Mouse (Mus musculus) lung, postnatal 36 days (tissue): ENCODE results near the gene Gm5737.

Source experiments
- DNase-seq: peaks from one replicate; pipeline ENCODE4 v3.0.0; 2022; ENCODE audit warnings: mixed read lengths

Gm5737 gene

DNA sequence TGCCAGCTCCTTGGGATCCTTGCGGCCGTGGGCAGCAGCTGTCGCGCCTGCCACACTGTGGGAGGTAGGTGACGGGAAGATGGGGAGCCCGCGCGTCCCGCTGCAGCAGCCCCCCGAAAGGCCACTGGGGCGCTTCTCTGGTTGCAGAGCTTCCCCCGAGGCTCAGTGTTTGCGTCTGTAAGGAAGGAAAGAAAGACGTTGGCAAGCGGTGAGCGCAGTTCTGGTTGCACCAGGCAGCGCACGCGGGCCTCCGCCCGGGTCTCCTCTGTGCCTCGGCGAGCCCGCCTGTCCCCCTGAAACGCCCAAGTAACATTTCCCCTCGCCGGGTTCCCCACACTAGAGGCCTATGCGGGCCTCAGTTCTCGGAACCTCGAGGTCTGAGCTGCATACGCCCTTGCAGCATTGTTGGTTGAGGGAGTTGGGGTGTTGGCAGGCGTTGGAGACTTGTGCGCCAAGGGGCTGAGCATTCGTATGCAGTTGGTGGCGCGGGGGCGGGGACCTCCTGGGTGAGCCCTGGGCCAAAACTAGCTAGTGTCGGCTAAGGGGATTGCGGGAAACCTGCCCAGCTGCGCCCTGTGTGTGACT, 31.0 kb downstream of the Gm5737 start:
- peak; percentile 90 for DNase-seq

DNA sequence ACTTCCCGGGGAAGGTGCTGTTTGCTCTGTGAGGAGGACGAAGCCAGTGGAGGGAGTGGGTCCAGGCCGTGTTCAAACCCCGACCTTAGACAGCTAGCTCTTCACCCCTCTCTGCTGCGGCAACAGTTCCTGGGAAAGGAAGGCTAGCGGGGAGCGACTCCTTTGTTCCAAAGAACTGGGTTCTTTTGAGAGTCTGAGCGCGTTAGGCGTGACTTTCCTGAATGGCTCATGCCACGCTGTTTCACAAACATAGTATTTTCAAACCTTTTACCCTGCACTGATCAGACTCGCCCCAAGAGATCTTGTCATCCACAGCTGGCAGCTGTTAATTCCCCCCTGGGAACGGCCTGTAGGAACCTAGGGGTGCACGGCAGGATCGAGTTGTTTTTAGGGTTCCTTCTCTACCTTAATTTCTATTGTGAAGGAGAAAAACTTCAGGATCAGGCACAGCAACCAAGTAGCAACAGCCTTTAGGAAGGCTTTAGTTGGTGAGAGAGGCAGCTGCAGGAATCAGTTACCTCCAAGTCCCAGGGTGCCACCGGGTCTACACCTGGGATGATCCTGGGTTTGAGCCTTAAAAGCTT, 31.8 kb downstream of the Gm5737 start:
- no peak for DNase-seq

DNA sequence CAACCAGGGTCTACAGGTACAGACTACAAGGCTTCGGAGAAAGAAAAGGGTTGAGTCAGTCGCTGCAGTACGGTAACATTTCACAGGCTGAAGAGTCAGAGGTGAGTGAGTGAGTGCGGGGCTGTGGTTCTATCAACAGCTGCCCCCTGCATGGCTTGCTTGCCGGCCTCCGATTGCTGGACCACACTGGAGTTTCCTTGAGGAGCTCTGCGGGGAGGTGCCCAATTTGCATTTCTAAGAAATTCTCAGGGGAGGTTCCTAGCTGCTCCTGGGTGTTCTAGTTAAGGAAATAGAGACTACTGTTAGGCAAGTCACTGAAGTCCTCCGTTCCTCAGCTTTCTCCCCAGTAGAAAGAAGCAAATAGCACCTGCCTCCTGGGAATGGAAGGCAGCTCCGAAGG, 32.5 kb downstream of the Gm5737 start:
- no peak for DNase-seq

DNA sequence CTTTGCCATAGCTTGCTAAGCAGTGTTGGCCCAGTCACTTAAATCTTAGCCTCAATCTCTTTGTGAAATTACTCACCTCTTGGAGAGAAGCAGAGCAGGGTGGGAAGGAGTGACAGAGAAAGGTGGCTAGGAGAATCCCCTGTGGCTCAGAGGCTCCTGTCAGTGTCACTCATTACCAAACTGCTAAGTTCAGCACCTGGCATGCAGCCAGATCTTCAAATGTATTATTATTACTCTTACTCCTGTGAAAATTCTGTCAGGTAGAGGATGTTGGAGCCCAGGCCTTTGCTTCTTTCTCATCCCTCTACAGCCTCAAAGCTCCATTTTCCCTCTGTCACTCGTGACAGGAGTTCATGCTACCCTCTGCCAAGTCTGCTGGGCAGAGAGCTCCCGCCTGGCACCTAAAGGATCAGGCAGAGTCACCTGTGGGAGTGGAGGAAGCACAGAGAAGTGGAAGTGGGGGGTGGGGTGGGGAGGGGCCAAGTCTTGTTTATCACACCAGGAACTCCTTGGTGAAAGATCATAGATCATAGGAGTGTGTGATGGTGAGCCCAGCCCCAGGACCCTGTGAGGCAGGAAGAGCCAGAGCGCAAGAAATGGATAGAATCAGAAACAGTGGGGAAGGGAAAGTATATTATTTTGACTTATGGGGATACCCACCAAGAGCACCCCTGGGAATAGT, 36.8 kb downstream of the Gm5737 start:
- DNase-seq: no peak

DNA sequence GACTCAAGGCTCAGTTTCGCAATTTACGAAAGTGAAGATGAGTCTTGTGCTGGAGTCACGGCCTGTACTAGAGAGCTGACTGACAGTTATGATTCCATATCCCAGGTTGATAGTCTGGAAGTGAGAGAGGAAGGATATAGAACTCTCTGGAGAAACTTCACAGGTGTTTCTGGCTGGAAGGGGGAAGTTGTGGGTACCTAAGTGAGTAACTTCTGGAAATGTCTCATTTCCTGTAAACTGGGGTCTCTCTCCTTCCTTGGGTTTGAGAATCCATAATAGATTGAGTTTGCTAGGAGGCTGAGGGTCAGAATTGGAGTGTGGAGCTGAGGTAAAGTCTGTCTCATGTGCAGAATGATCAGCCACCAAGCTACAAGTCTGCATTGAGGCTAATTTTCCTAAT, 38.0 kb downstream of the Gm5737 start:
- DNase-seq: no peak

DNA sequence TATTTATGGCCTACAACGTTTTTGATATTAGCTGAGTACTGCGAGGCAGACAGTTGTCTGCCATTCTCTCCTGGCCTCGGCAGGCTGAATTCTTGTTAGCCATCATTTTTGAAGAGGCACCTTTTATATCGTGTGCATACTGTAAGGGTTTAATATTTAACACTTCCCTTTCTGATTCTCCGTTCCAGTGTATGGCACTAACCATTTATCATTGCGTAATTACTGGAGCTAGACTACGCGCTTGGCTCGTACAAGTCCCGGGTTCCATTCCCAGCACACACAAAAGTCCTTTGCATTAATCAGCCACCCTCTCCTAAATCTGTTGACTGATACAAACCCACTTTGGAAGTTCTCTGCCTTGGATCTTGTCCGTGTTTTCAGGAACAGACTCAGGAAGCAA, 47.7 kb downstream of the Gm5737 start:
- no peak for DNase-seq

DNA sequence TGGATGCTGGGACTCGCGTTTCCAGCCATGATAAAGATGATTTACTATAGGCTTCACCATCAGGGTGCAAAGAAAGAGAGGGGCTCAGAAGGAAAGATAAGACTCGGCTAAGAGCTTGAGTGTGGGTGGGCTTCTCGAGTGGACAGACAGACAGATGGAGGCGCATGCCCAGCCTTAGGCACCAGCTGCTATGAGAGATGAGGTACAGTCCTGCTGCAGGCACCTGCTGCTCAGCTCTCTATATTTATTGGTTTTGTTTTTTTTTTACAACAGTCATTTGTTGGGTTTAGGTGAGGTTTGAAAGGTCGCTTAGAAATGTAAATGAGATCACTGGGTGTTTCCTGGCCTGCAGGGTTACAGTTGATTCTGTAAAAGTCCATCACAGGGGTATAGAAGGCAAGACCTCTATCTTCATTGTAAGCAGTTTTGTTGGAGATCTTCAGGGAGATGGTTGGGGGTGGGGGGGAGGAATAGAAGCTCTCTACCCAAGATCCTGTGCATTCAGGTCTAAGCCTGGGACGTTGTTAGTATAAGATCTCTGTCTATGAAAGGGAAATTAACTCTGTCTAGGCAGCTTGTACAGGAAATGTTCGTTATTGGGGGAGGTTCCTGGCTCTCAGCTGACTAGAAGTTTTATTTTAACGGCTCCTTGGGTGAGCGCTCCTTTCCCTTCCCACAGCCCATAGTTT, 48.8 kb downstream of the Gm5737 start:
- DNase-seq: no peak

DNA sequence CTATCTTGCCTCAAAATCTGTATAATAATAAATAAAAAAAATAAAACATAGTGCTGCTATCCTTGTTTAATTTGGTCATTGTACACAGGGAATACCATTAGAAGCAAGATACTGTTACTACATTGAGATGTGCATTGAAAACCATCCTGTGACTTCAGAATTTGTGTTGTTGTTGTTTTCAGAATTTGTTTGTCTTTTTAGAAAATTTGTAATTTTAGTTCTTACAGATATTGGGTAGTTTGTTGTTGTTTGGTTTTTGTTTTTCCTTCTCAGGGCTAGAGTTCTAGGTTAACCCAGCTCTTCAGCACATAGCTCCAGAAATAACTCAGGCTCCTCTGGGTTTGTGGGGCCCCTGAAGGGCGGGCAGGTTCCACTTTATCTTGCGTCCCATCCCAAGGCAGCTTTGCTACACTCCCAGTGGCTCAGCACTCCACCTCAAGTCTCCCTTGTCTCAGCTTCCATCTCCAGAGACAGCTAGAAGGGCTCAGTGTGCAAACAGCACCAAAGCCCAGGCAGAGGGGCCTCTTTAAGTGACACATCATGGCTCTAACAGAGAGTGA, 49.4 kb downstream of the Gm5737 start:
- no peak for DNase-seq

DNA sequence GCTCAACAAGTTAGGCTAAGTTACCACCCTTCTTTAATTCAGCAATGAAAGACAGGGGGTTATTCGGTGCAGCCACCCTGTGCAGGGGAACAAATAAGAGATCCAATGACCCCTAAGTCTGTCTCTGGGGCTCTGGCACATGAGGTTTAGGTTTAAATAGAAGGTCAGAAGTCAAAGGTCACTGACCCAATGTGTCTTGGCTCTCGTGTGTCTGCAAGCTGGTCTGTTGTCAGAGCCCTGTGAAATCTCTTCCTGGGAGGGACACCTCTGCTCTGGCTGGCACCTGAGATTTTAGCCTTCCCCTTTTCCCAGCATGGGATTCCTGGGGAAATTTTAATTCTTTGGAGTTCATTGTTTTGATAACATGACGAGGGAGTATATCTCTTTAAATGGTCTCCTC, 50.0 kb downstream of the Gm5737 start:
- no peak for DNase-seq

DNA sequence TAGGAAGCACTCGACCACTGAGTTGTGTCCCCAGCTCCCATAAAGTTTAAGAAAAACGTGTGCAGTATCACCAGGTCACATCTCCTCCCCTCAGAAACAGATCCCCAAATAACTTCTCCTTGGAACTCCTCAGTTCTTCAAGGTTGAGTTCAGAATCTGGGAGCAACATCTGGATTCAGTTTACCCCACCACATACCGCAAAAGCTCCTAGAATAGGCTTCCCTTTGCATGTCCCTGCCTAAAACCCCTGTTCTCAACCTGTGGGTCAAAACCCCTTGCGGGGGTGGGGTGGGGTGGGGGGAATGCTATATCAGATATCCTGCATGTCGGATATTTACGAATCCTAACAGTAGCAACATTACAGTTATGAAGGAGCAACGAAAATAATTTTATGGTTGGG, 50.5 kb downstream of the Gm5737 start:
- DNase-seq: no peak

DNA sequence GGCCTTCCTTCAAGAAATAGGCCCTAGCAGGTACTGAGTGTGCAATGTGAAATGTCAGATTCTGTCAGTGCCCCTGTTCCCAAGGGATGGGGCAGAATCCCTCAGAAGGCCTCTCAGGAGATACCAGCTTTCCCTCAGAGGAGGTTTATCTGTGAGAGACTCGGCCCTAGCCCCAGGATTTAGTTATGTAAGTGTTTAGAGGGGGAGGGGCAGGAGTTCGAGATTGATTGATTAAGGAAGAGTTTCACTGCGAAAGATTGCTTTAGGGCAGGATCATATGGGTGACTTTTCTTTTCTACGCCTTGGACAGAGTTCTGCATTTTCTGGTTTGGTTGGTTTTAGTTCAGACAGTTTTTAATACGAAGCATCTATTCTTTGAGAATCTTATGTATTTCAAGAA, 51.3 kb downstream of the Gm5737 start:
- DNase-seq: no peak

DNA sequence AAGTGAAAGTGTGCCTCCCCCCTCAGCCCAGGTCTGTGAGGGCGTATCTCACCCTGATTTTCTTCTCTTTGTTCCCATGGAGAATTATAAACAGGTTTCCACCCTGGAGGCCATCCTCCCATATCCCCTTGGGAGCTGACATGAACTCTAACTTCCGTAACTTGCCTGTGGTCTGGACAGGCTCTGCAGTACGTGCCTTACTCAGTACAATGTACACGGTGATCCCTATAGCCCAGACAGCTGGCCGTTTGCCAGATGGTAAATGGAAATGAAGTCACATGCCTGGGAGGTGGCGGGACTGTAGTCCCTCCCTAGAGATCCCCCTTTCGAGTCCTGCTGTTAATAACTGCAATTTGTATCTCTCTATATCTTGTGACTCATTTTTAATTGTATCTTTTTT, 52.9 kb downstream of the Gm5737 start:
- peak; percentile 57 for DNase-seq

DNA sequence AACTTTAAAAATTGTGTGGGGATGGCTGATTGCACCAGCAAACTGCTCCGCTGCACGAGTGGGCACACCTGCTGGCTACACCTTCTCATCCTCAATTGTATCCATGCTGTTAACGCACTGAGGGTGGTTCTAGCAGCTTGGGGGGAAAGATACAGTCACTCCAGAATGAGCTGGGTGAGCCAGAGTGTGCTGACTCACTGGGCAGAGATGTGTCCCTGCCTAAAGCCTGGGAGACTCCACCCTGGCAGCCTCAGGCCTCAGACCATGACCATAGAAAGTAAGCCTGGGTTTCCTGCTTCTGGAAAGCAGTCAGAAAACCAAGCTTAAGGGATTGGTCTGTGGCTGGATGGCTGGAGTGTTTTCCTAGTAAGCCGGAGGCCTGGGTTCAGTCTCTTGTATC, 53.7 kb downstream of the Gm5737 start:
- DNase-seq: peak; percentile 61

DNA sequence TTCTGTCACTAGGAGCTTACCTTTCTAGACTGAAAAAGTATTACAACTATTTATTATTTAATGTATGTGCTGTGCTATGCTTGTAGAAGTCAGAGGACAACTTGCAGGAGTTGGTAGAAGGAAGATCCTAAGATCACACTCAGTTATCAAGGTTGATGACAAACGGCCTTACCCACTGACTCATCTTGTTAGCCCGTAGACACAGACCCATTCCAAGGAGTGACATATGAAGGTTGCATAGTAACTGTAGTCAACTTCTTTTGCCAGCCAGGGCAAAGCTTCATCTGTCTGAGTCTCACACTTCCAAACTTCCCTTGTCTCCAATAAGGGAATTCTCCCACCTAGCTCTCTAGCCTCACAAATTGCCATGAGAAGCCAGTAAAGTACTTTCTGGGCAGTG, 54.5 kb downstream of the Gm5737 start:
- no peak for DNase-seq

DNA sequence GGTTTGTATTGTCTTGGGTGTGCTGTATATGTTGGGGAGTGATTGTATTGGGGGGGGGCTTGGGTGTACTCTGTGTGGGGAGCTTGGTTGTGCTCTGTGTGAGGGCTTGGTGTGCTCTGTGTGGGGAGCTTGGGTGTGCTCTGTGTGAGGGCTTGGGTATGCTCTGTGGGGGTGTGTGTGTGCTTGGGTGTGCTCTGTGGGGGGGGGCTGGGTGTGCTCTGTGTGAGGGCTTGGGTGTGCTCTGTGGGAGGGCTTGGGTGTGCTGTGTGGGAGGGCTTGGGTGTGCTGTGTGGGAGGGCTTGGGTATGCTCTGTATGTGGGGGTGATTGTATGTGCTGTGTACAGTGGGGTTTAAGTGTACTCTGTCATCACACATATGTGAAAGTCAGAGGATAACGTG, 55.6 kb downstream of the Gm5737 start:
- no peak for DNase-seq

DNA sequence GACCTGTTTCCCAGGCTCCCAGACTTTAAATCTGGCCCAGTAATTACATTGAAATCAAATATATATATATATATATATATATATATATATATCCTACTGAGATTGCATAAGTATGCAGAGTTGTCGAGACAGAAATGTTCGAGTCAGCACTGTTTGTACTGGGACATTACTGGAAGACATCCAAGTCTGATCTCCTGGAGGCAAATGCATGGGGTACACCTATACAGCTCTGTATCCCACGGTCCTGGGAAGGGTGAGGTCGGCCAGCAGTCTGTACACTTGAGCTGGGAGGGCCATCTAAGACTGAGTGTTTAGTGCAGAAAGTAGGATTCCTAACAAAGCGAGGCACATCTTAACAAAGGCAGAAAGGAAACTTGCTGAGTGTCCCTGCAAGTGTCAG, 57.7 kb downstream of the Gm5737 start:
- DNase-seq: no peak

DNA sequence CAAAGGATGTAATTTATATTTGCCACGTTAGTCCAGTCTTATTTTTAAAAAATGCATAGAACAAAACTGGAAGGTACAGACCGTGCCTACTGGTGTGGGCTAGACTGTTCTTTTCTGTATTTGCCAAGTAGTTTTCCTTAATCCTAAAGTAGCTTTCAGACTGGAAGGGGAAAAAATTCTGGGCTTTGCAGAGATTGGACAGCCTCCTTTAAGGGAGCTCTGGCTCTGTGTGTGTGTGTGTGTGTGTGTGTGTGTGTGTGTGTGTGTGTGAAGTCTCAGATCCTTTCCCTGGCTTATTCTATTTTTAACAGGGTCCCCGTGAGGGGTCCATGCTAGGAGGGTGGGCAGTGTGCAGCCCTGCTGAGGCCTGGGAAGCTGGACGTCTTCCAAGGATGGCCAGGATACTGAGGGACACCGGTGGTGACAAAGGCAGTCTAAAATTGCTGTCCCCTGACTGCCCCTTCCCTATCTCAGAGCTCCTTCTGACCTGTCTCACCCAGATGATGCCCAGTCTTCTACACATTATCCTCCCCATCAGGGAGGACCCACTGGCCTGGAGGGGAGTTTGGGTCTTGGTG, 58.4 kb downstream of the Gm5737 start:
- DNase-seq: no peak

DNA sequence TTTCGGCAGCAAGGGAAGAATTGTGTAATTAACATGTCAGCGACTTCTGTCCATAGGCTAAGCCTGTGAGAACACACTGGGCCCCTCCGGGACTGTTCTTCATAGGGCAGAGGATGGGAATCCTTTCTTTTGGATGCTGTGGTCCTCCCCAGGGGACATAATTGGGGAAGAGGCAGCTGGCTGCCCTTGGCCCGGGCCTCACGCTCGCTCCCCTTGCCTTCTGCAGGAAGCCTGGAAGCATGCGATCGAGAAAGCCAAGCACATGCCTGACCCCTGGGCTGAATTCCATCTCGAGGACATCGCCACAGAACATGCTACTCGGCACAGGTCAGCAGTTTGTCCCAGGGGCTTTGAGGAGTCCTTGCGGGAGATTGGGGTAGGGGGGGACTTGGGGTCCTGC, 60.9 kb downstream of the Gm5737 start:
- DNase-seq: no peak

DNA sequence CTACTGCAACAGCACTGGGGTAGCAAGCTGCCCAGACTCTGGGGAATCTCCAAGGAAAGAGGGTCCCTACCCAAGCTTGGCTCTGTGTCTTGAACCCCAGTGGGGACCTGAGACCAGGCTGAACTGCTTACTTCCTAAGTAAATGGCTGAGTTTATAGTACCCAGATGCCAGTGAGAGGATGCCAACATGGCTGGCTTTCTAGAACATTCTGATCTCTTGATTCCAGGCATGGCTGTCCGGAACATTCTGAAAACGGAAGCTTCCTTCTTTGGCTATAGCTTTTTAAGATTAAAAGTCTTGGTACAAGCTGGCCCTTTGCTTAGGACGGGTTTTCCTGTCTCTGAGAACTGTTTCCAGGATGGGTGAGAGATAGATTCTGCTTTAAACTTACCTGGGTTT, 61.9 kb downstream of the Gm5737 start:
- no peak for DNase-seq

DNA sequence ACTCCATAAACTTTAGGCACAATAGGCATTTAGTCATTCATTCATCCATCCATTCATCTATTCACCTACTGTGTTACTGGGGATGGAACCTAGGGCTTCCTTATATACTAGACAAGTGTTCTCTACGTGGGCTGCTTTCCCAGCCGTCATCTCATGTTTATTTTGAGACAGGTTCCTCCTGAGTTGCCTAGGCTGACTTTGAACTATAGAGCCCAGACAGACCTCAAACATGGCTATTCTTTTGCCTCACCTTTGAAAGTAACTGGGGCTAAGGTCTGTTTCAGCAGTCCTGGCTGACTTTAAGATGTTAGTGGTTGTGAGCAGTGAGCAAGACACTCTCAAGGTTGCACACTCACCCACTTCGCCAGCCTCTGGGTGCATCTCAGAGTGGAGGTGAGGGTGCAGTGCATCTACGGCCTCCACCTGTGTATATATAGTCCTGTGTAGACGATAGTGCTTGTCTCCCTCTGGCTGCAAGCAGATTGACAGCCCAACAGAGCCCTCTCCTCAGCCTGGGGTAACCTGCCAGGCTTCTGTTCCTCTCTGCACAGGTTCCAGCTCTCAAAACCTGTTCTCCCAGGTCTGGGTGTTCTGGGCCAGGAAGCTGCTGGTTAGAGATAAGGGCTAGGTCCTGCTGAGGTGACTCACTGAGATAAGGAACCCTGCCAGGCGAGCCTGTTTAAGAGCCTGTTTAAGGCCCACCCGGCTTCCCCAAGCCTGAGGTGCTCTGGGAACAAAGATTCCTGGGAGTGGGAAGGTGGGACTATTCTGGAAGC, 62.8 kb downstream of the Gm5737 start:
- DNase-seq: peak; percentile 60

DNA sequence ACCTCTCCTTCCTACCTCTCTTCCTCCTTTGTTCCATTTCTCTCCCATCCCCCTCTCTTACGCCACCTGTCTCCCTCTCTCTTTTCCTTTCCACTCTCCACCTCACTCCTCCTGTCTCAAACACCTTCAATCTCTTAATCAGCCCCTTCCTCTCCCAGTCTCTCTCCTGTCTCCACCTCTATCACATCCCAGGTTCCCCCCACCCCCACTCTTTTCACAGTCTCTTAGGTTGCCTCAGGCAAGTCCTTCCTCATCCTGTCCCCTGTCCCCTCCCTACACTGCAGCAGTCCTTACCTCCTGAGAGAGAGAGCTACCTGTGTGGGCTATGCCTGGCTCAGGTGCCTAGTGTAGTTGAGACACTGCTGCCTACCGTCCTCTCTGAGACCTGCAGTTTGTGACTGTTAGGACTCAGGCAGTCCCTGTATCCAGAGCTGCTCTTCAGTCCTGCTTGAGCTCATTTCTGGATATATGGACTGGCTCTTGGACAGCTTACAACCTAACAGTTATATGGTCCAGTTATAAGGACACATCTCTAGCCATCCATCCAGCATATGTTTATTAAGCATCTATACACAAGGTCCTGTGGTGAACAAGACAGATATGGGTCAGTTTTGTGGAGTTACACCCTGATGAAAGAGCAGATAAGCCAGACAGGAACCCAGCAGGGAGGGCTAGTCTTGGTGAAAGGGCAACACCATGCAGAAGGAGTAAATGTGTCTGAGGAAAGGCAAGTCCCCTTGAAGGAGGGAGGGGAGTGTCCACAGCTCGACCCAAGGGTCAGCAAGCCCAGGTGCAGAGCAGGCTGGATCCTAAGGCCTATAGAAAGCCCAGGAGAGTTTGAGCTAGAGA, 63.6 kb downstream of the Gm5737 start:
- DNase-seq: no peak

DNA sequence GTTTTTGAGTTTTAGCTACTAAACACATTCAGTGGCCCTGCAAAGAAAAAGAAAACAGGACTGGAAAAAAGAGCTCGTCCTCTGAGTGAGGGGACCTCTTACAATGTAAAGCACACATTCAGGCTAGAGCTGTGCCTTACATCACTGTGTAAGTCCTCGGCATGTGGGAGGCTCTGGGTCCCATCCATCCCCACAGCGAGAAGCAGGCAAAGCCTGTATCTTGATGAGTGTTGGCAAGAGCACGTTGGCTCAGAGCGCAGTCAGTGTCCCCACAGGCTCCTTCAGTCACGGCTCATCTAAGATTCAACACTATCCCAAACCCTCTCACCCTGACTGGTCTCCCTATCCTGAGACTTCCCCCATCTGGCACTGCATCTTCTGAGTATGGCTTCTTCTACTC, 66.1 kb downstream of the Gm5737 start:
- no peak for DNase-seq
